In the genomic region with DNA sequence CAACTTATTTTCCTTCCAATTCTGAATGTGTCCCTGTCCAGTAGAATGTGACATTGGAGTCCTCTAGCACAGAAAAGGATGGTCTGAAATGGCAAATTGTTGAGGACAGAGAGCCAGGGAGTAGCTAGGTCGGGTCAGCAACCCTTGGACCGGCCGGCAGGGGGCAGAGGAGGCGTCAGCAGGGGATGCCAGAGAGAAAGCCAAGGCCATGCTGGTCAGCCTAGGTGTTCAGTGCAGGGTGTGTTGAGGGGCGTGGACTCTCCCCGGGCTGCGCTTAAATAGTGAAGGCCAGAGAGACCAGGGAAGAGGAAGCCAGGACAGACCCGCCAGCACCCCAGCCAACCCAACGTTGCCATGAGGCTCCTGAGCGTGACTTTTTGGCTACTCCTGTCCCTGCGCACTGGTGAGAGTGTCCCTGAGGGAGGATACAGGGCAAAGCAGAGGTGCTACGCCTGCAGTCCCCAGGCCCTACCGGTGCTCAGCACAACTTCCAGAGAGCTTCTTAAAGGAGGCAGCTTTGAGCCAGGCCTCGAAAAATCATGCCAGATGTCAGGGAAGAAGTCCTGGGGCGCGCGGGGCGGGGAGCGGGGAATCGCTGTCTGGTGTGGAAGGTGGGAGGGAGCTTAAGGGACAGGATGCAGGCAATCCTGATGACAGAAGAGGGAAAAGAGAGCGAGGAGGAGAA, we compare ENCODE assay signal across 8 mouse cellular contexts. TPM values are rescaled to one million over a fixed set of nuclear protein-coding genes. Genes with fewer than 3 reads are reported as not detected.
A peak's percentile ranks its signal among the peaks of the same experiment; 100 is the strongest.
DNase-seq lines count a peak whose midpoint lies in the region; ATAC-seq and TF ChIP-seq lines count a peak whose summit lies in the region.

A gene (plus strand): TSS at position 238 of the 685 bp plus-strand sequence.

- no peaks in the 10 kb centered on the region for H3K27me3 ChIP-seq in hindbrain, postnatal 0 days (ENCODE audit: insufficient read depth, low read length)
- no peaks in the 10 kb centered on the region for H3K27me3 ChIP-seq in liver, embryonic 14.5 days (ENCODE audit: control insufficient read depth, insufficient read depth, low read length)
- no peaks in the 10 kb centered on the region; the same call in 1 of the 2 replicates for H3K27me3 ChIP-seq in neural tube, embryonic 13.5 days

- H3K36me3 ChIP-seq in hindbrain, postnatal 0 days (ENCODE audit: insufficient read depth, low read length), result peaks cover 4% of the 10 kb centered on the region; the same call in 1 of the 2 replicates
- H3K36me3 ChIP-seq in liver, embryonic 14.5 days (replicated peaks; ENCODE audit: control insufficient read depth, insufficient read depth, low read depth), result no peaks in the 10 kb centered on the region
- peaks cover 12% of the 10 kb centered on the region for H3K36me3 ChIP-seq in neural tube, embryonic 13.5 days

- no peak within 1 kb of the TSS for H3K4me3 ChIP-seq in left cerebral cortex, adult 2 months
- no peak within 1 kb of the TSS for H3K4me3 ChIP-seq in gastrocnemius, adult 2 months
- H3K4me3 ChIP-seq in hindbrain, postnatal 0 days (ENCODE audit: low read length), result no peak within 1 kb of the TSS
- H3K4me3 ChIP-seq in liver, embryonic 14.5 days (ENCODE audit: insufficient read depth in 1 of 2, low read depth in 2 of 2, low read length in 2 of 2), result no peak within 1 kb of the TSS
- no peak within 1 kb of the TSS for H3K4me3 ChIP-seq in neural tube, embryonic 13.5 days

- peak within 1 kb of the TSS; percentile 87 for H3K27ac ChIP-seq in left cerebral cortex, adult 2 months
- H3K27ac ChIP-seq in gastrocnemius, adult 2 months, result no peak within 1 kb of the TSS
- no peak within 1 kb of the TSS for H3K27ac ChIP-seq in hindbrain, postnatal 0 days
- H3K27ac ChIP-seq in liver, embryonic 14.5 days, result no peak within 1 kb of the TSS
- no peak within 1 kb of the TSS for H3K27ac ChIP-seq in neural tube, embryonic 13.5 days (replicated peaks)

- no peak for TF ChIP-seq EP300 in liver, embryonic 14.5 days (IDR thresholded peaks at IDR 0.05; ENCODE audit: low read depth)

- H3K9me3 ChIP-seq in hindbrain, postnatal 0 days (ENCODE audit: low read length), result no peaks in the 10 kb centered on the region
- H3K9me3 ChIP-seq in liver, embryonic 14.5 days (ENCODE audit: control insufficient read depth, low read length), result no peaks in the 10 kb centered on the region
- H3K9me3 ChIP-seq in neural tube, embryonic 13.5 days, result no peaks in the 10 kb centered on the region

- peaks cover 7% of the 10 kb centered on the region; the same call in 1 of the 2 replicates for H3K4me1 ChIP-seq in hindbrain, postnatal 0 days (ENCODE audit: insufficient read depth, low read length)
- H3K4me1 ChIP-seq in liver, embryonic 14.5 days (replicated peaks; ENCODE audit: control insufficient read depth in 2 of 2, insufficient read depth in 2 of 2, low read length in 1 of 2), result peaks cover 0 to 4% of the 10 kb centered on the region in 2 experiments; a peak in 2 of 4 replicates
- H3K4me1 ChIP-seq in neural tube, embryonic 13.5 days (replicated peaks), result peaks cover 10% of the 10 kb centered on the region

- ATAC-seq in hindbrain, postnatal 0 days, result peak; percentile 52; the same call in 1 of the 2 replicates
- ATAC-seq in liver, embryonic 14.5 days (ENCODE audit: insufficient read depth), result peak; percentile 47; the same call in 1 of the 2 replicates
- peak; percentile 45; the same call in 1 of the 2 replicates for ATAC-seq in neural tube, embryonic 13.5 days (ENCODE audit: low read depth)

- peak; percentile 53 to 66 for DNase-seq in left cerebral cortex, adult 2 months (ENCODE audit: extremely low spot score in 1 of 2, low spot score in 2 of 2)
- DNase-seq in left cerebral cortex, adult 8-10 months (ENCODE audit: low spot score in 2 of 2), result no peak
- peak; percentile 79 to 82 for DNase-seq in cerebellum, adult 18-20 months
- DNase-seq in gastrocnemius, adult 2 months, result peak; percentile 83
- peak; percentile 60 for DNase-seq in hindbrain, postnatal 0 days (ENCODE audit: low spot score)
- peak in 2 of 3 experiments; percentile 6 to 15 for DNase-seq in liver, embryonic 14.5 days (ENCODE audit: low read depth in 3 of 3, low spot score in 3 of 3)
- DNase-seq in thymus, postnatal 36 days, result peak; percentile 47 to 58

- WGBS in hindbrain, postnatal 0 days, result 32% methylated on average over 21 of the region's 21 CpGs
- 31% methylated on average over 21 of the region's 21 CpGs for WGBS in liver, embryonic 14.5 days (ENCODE audit: insufficient replicate concordance)
- 35% methylated on average over 21 of the region's 21 CpGs for WGBS in neural tube, embryonic 13.5 days

- 0 out of 2 replicates have a peak within 1 kb of the TSS, but pooled peaks have one; percentile 17 for H3K4me2 ChIP-seq in hindbrain, postnatal 0 days (ENCODE audit: low read depth, low read length)
- no peak within 1 kb of the TSS for H3K4me2 ChIP-seq in liver, embryonic 14.5 days (ENCODE audit: low read depth)
- peak within 1 kb of the TSS; percentile 30 for H3K4me2 ChIP-seq in neural tube, embryonic 13.5 days

- intact Hi-C loops in left cerebral cortex, adult 2 months (cut with DNase I), result loop anchor here (2.0 kb wide), 1 partner anchor 40 kb away; no protein-coding TSS in a partner anchor
- intact Hi-C loops in gastrocnemius, adult 2 months (cut with DNase I), result loop anchor here (1.0 kb wide), 1 partner anchor 40 kb away; no protein-coding TSS in a partner anchor

- no peak within 1 kb of the TSS for H3K9ac ChIP-seq in hindbrain, postnatal 0 days (replicated peaks; ENCODE audit: low read length)
- H3K9ac ChIP-seq in liver, embryonic 14.5 days (replicated peaks), result no peak within 1 kb of the TSS
- H3K9ac ChIP-seq in neural tube, embryonic 13.5 days, result no peak within 1 kb of the TSS

- peak; percentile 69 for TF ChIP-seq CTCF in left cerebral cortex, adult 2 months (IDR thresholded peaks at IDR 0.05)
- peak; percentile 88 for TF ChIP-seq CTCF in gastrocnemius, adult 2 months (IDR thresholded peaks at IDR 0.05)
- TF ChIP-seq CTCF in hindbrain, postnatal 0 days (IDR thresholded peaks at IDR 0.05; ENCODE audit: low read depth), result peak; percentile 86
- peak; percentile 92 for TF ChIP-seq CTCF in liver, embryonic 14.5 days (IDR thresholded peaks at IDR 0.05; ENCODE audit: low read depth)

RNA-seq across cellular contexts. Expression of the gene that starts here (rescaled TPM):
- under 1 TPM; 0.51 to 0.54 TPM for total RNA-seq in left cerebral cortex, adult 2 months (2021)
- total RNA-seq in left cerebral cortex, adult 8-10 months (2022), result under 1 TPM; 0.59 to 0.72 (median 0.64) TPM
- total RNA-seq in gastrocnemius, adult 2 months (2021), result not detected
- total RNA-seq in hindbrain, postnatal 0 days (2014; rRNA removed), result 0.14 and 0.16 TPM in 2 replicates
- 0.18 and 0.41 TPM in 2 replicates for polyA plus RNA-seq in hindbrain, postnatal 0 days (2015; fragmentation: Nextera tagmentation; extraction: Ambion mirVana)
- polyA plus RNA-seq in liver, embryonic 14.5 days (2012; rRNA removed), result 0.03 and 0.05 TPM in 2 replicates
- polyA plus RNA-seq in liver, embryonic 14.5 days (2014; fragmentation: Nextera tagmentation; extraction: Ambion mirVana), result 0.06 TPM in 1 of 2 replicates, not detected in the other
- 0.32 TPM in 2 replicates for polyA plus RNA-seq in neural tube, embryonic 13.5 days (2015; fragmentation: Nextera tagmentation; extraction: Ambion mirVana)

Comparison
In these comparisons a context has a peak if more than half of its experiments do, and no peak if none do; other contexts are left out.
1. Peak in DNase-seq and H3K27ac ChIP-seq in left cerebral cortex, adult 2 months; RNA of the gene not detected or under 1 TPM.
2. Peak in DNase-seq in gastrocnemius, adult 2 months; RNA of the gene not detected or under 1 TPM.
3. Peak in DNase-seq, ATAC-seq and H3K4me2 ChIP-seq in hindbrain, postnatal 0 days; RNA of the gene not detected or under 1 TPM.
4. Peak in DNase-seq and ATAC-seq in liver, embryonic 14.5 days; RNA of the gene not detected or under 1 TPM.
5. Peak in ATAC-seq and H3K4me2 ChIP-seq in neural tube, embryonic 13.5 days; RNA of the gene not detected or under 1 TPM.
6. DNase-seq: peak in cerebellum, adult 18-20 months (2 of 2) and thymus, postnatal 36 days (2 of 2); none in left cerebral cortex, adult 8-10 months (0 of 2).
7. Peak in every context shown above with its lines, with median percentiles within 50 percentile points of each other: CTCF ChIP-seq and ATAC-seq.